Mouse (Mus musculus): ENCODE data around the gene Mmp15. TPM values are rescaled to one million over a fixed set of nuclear protein-coding genes. Genes with fewer than 3 reads are reported as not detected.

Mmp15 gene
- 0.94 and 1.6 TPM in 2 replicates for total RNA-seq (2017)

DNA sequence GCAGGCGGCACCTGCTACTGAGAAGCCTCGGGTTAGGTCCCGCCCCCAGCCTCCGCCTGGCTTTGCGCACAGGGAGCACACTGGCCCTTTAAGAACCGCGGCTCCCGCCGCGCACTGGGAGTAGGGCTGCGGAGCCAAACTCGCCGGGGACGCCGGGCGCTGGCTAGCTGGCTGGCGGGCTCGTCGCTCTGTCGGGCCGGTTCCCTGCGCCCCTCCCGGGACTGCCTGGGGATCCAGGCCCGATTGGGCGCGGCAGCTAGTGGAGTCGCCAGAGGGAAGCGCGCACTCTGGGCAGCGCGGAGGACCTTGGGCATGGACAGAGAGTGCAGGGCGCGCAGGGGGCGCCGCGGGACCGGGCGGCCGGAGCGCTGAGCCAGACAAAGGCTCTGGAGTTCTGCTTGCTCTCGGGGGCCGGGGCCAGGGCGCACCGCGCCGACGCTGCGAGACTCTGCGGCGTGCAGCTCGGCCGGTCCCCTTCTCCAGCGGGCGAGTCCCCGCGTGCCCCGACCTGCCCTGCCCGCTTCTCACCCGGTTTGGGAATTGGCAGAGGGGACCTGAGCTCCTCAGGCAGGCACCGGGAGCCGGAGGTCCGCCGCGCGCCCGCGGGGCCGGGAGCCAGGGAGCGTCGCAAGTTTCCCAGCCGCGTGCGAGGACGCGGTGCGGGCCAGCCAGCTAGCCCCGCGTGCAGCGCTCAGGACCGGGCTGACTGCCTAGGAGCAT, at the start of gene Mmp15:
Gene Mmp15 (plus strand): TSS at position 118 of the 720 bp plus-strand sequence.
- no peak for ATAC-seq (replicated peaks in 1 of 2; ENCODE audit: insufficient read depth in 1 of 2, low FRiP score in 2 of 2, low TSS enrichment in 1 of 2, low read depth in 1 of 2, poor library complexity in 2 of 2, severe bottlenecking in 2 of 2)

- peak; percentile 88 to 91 for ATAC-seq (replicated peaks in 1 of 2; ENCODE audit: insufficient read depth in 1 of 2, low FRiP score in 2 of 2, low TSS enrichment in 1 of 2, low read depth in 1 of 2, poor library complexity in 2 of 2, severe bottlenecking in 2 of 2)
Measured at GRCm38 (mm10) chr8:95302410-95302809, 49.7 kb upstream of the Mmp15 start.

GRCm38 (mm10) chr8:95305526-95305925, 46.5 kb upstream of the Mmp15 start:
- ATAC-seq (replicated peaks in 1 of 2; ENCODE audit: insufficient read depth in 1 of 2, low FRiP score in 2 of 2, low TSS enrichment in 1 of 2, low read depth in 1 of 2, poor library complexity in 2 of 2, severe bottlenecking in 2 of 2), result no peak

- no peak for ATAC-seq (replicated peaks in 1 of 2; ENCODE audit: insufficient read depth in 1 of 2, low FRiP score in 2 of 2, low TSS enrichment in 1 of 2, low read depth in 1 of 2, poor library complexity in 2 of 2, severe bottlenecking in 2 of 2)
Measured at GRCm38 (mm10) chr8:95306431-95306830, 45.6 kb upstream of the Mmp15 start, which contains the start of gene Cngb1. TSS of gene Cngb1 (minus strand) at chr8:95306585.

- ATAC-seq (replicated peaks in 1 of 2; ENCODE audit: insufficient read depth in 1 of 2, low FRiP score in 2 of 2, low TSS enrichment in 1 of 2, low read depth in 1 of 2, poor library complexity in 2 of 2, severe bottlenecking in 2 of 2), result no peak
Measured at GRCm38 (mm10) chr8:95310342-95310970, 41.6 kb upstream of the Mmp15 start, which contains the start of gene Tepp. TSS of gene Tepp (plus strand) at chr8:95310566.

DNA sequence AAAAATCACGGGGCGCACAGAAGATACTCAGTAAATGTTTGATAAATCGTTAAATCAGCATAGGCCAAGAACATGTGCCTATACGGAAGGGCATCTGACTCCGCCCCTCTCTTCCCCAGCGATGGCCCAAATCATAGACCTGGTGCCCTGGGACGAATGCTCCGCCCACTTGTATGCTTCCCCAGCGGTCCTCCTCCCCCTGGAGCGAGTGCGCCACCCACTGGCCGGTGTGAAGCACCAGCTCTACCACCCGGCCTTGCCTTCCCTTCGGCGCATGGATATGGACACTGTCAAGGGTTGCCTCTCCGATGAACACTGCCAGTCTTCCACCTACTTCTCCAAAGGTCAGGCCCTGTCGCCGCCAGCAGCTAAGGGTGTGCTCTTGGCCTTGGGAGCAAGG, 39.2 kb upstream of the Mmp15 start:
- ATAC-seq (replicated peaks in 1 of 2; ENCODE audit: insufficient read depth in 1 of 2, low FRiP score in 2 of 2, low TSS enrichment in 1 of 2, low read depth in 1 of 2, poor library complexity in 2 of 2, severe bottlenecking in 2 of 2), result peak in 1 of 2 experiments; percentile 62; a peak in 3 of 4 replicates

GRCm38 (mm10) chr8:95313857-95314256, 38.2 kb upstream of the Mmp15 start:
- no peak for ATAC-seq (replicated peaks in 1 of 2; ENCODE audit: insufficient read depth in 1 of 2, low FRiP score in 2 of 2, low TSS enrichment in 1 of 2, low read depth in 1 of 2, poor library complexity in 2 of 2, severe bottlenecking in 2 of 2)

- no peak for ATAC-seq (replicated peaks in 1 of 2; ENCODE audit: insufficient read depth in 1 of 2, low FRiP score in 2 of 2, low TSS enrichment in 1 of 2, low read depth in 1 of 2, poor library complexity in 2 of 2, severe bottlenecking in 2 of 2)
Measured at GRCm38 (mm10) chr8:95314707-95315106, 37.4 kb upstream of the Mmp15 start.

GRCm38 (mm10) chr8:95315350-95315749, 36.7 kb upstream of the Mmp15 start:
- no peak for ATAC-seq (replicated peaks in 1 of 2; ENCODE audit: insufficient read depth in 1 of 2, low FRiP score in 2 of 2, low TSS enrichment in 1 of 2, low read depth in 1 of 2, poor library complexity in 2 of 2, severe bottlenecking in 2 of 2)

DNA sequence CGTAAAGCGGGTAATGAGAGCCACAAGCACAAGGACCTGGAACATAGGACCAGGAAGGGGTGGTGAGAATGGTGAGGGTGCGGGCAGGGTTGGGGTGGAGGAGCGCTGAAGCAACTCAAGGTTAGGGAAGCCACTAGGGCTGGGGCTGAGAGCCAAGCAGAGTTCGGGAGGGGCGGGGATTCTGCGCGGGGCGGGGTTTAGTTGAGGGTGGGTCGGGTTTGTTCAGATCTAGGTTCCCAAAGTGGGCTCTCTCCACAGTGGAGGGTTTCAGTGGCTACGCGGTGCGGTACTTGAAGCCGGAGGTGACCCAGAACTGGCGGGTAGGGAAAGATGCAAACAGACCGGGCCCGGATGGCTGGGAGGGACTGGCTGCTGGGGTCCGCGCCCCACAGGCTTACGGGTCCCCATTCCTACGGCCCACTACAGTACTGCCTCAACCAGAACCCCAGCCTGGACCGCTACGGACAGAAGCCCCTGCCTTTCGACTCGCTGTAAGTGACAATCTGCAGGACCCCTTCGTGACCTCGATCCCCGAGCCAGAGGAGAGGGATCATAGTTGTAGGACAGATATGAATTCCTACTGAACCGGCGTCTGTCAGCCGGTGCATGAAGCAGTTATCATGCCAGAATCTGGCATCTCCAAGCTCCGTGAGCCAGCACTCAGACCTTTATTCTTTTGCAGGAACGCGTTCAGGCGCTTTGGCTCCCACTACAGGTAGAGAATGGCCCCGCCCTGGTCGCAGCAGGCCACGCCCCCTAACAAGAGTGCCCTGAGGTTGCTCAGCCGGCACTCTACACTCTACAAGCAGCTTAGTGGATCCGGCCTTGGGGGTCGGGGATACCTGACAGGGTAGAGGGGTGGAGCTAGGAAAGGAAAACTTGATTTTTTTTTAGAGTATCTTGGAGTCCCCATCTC, 31.6 kb upstream of the Mmp15 start:
- peak; percentile 71 to 84 for ATAC-seq (replicated peaks in 1 of 2; ENCODE audit: insufficient read depth in 1 of 2, low FRiP score in 2 of 2, low TSS enrichment in 1 of 2, low read depth in 1 of 2, poor library complexity in 2 of 2, severe bottlenecking in 2 of 2)

- no peak for ATAC-seq (replicated peaks in 1 of 2; ENCODE audit: insufficient read depth in 1 of 2, low FRiP score in 2 of 2, low TSS enrichment in 1 of 2, low read depth in 1 of 2, poor library complexity in 2 of 2, severe bottlenecking in 2 of 2)
Measured at GRCm38 (mm10) chr8:95323201-95323600, 28.9 kb upstream of the Mmp15 start.

DNA sequence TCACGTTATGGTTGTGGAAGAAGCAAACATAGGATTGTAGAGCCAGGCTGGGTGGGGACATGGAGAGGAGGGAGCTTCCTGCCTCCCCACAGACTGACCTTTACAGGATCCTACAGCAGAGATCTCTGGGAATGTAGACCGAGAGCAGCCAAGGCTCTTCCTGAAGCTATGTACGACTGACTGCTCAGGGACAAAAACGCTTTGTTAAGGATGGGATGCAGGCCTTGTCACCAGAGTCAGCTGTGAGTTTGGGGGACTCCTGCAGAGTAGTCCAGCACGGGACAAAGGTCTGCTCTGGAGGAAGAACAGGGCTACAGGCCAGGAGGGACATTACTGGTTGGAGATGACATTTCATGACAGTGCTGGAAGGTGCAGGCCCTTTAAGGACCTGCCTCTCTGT, 27.4 kb upstream of the Mmp15 start:
- ATAC-seq (replicated peaks in 1 of 2; ENCODE audit: insufficient read depth in 1 of 2, low FRiP score in 2 of 2, low TSS enrichment in 1 of 2, low read depth in 1 of 2, poor library complexity in 2 of 2, severe bottlenecking in 2 of 2), result no peak

GRCm38 (mm10) chr8:95326822-95327221, 25.2 kb upstream of the Mmp15 start:
- no peak for ATAC-seq (replicated peaks in 1 of 2; ENCODE audit: insufficient read depth in 1 of 2, low FRiP score in 2 of 2, low TSS enrichment in 1 of 2, low read depth in 1 of 2, poor library complexity in 2 of 2, severe bottlenecking in 2 of 2)

DNA sequence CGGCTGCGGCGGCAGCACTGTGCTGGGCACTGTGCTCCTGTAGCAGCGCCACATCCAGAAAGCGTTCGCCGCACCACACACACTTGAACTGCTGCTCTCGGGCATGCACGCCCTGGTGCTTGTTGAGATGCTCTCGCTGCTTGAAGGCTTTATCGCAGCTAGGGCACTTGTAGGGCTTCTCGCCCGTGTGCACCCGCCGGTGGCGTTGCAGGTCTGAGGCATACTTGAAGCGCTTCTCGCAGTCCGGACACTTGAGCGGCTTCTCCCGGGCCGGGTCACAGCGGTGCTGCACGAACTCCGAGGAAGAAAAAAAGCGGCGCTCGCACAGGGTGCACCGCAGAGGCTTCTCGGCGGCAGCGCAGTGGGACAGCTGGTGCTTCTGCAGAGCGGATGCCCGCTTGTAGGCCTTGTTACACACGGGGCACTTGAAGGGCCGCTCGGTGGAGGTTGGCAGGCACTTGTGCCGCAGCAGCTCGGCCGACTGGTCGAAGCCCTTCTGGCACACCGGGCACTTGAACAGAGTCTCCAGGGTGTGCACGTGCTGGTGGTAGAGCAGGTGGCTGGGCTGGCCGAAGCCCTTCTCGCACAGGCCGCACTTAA, 24.1 kb upstream of the Mmp15 start:
- ATAC-seq (replicated peaks in 1 of 2; ENCODE audit: insufficient read depth in 1 of 2, low FRiP score in 2 of 2, low TSS enrichment in 1 of 2, low read depth in 1 of 2, poor library complexity in 2 of 2, severe bottlenecking in 2 of 2), result no peak

- no peak for ATAC-seq (replicated peaks in 1 of 2; ENCODE audit: insufficient read depth in 1 of 2, low FRiP score in 2 of 2, low TSS enrichment in 1 of 2, low read depth in 1 of 2, poor library complexity in 2 of 2, severe bottlenecking in 2 of 2)
Measured at GRCm38 (mm10) chr8:95330367-95330766, 21.7 kb upstream of the Mmp15 start.

DNA sequence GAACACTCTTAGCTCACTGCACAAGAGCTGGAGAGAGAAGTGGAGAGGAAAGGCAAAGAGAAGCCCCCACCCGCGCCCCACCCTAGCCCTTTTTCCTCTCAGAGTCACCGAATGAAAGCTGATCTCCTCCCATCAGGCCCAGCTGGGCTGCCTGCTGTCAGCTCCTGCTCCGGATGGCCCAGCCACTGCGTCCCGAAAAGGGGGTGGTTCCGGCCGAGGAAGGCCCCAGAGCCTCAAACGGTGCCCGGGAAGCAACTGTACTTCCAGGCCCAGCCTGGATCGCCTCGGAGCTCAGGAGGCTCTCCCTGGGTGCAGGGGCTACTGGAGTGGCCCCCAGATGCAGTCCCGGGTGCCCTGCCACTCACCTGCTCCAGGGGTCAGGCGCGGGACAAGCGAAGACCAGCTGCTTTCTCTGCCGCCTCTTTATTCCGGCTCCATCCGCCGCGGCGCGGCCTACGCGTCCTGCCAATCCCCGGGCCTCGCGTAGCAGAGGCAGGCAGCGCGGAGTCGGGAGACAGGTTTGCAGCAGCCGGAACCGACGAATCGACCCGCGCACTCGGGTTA, 20.8 kb upstream of the Mmp15 start:
- peak; percentile 19 to 30; a peak in 3 of 4 replicates for ATAC-seq (replicated peaks in 1 of 2; ENCODE audit: insufficient read depth in 1 of 2, low FRiP score in 2 of 2, low TSS enrichment in 1 of 2, low read depth in 1 of 2, poor library complexity in 2 of 2, severe bottlenecking in 2 of 2)
